Comparison of ENCODE assay signal across 19 mouse cellular contexts in the genomic region with DNA sequence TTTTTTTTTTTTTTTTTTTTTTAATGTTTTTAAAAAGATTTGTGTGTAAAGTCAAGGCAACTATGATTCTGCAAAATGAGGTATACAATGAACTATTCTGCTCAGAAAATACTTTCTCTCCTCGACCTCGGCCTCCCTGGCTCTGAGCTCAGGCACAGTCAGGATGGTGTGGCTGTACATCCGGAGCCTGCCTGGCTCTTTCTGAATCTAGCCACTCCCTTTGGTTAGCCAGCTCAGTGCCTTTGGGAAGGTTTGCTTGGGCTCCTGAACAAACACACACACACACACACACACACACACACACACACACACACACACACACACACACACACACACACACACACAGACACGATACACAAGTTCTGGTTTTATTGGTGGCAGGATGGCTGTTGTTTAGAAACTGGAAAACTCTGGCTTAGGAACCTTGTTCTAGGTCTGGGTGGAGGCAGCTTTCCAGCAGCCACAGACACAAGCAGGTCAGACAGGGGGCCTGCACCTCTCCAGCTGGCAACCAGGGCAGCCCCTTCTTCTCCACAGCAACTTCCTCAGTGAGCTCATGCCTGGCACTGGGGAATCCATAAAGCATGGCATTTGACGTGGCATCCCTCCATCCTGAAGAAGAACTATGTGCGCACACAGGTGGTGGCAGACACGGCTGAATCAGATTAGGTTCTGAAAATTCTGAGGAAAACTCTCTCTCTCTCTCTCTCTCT. TPM values are rescaled to one million over a fixed set of nuclear protein-coding genes. Genes with fewer than 3 reads are reported as not detected.
DNase-seq lines count a peak whose midpoint lies in the region; ATAC-seq and TF ChIP-seq lines count a peak whose summit lies in the region.
"Had no signal": no experiment of that assay in that cellular context is flagged by ENCODE, and none has a peak within 500 bp of the region (broad histone marks: within the 10 kb centered on the region; RNA-seq: fewer than 3 reads in every experiment).

No protein-coding gene starts in this region.

- no peak for DNase-seq in cerebellum, adult 11-12 months
- DNase-seq in lung, postnatal 10 days: peak; percentile 19
- DNase-seq in lung, adult 2 months: no peak
- DNase-seq in R1 (ENCODE audit: low read depth, low spot score): peak; percentile 70
- DNase-seq in liver, postnatal 0 days: no peak
- DNase-seq in frontal cortex, postnatal 25 days (ENCODE audit: low spot score in 2 of 2): no peak
- DNase-seq: cerebellum, postnatal 10 days; gastrocnemius, postnatal 36 days; lung, postnatal 36 days; right cerebral cortex, postnatal 25 days; thymus, postnatal 36 days had no signal

- no peak overlapping the region for H3K4me3 ChIP-seq in lung, adult 2 months (replicated peaks; ENCODE audit: extremely low read depth, low read depth, low read length)
- H3K4me3 ChIP-seq in olfactory bulb, adult 2 months (ENCODE audit: insufficient read depth, low read depth, low read length): no peak overlapping the region
- H3K4me3 ChIP-seq in liver, postnatal 0 days (ENCODE audit: low read depth, low read length): no peak overlapping the region
- H3K4me3 ChIP-seq: forebrain, embryonic 10.5 days; hindbrain, embryonic 15.5 days; neural tube, embryonic 12.5 days had no signal

- no peaks in the 10 kb centered on the region for H3K9me3 ChIP-seq in liver, postnatal 0 days (ENCODE audit: low read length)
- H3K9me3 ChIP-seq: forebrain, embryonic 10.5 days; hindbrain, embryonic 15.5 days; neural tube, embryonic 12.5 days had no signal

- no peak for TF ChIP-seq POLR2A in lung, adult 2 months (IDR thresholded peaks at IDR 0.05; ENCODE audit: borderline replicate concordance, extremely low read depth, low read depth, low read length)
- no peak for TF ChIP-seq POLR2A in olfactory bulb, adult 2 months (IDR thresholded peaks at IDR 0.05; ENCODE audit: insufficient read depth, low read depth, low read length)

- TF ChIP-seq EP300 in liver, postnatal 0 days (IDR thresholded peaks at IDR 0.05; ENCODE audit: low read depth): no peak

- H3K27ac ChIP-seq in olfactory bulb, adult 2 months (ENCODE audit: insufficient read depth, low read depth, low read length): peak overlapping the region; percentile 82
- H3K27ac ChIP-seq in liver, postnatal 0 days (ENCODE audit: low read depth): no peak overlapping the region
- H3K27ac ChIP-seq: forebrain, embryonic 10.5 days; hindbrain, embryonic 15.5 days; neural tube, embryonic 12.5 days had no signal

- no peak overlapping the region for H3K4me2 ChIP-seq in liver, postnatal 0 days (ENCODE audit: low read depth, low read length)
- H3K4me2 ChIP-seq: heart, embryonic 11.5 days; hindbrain, embryonic 15.5 days; neural tube, embryonic 12.5 days had no signal

- 64% methylated on average over 7 of the region's 7 CpGs for whole genome bisulfite sequencing in lung, adult 2 months
- WGBS in olfactory bulb, adult 2 months: 50% methylated on average over 7 of the region's 7 CpGs
- 71% methylated on average over 7 of the region's 7 CpGs for WGBS in liver, postnatal 0 days (ENCODE audit: insufficient replicate concordance)

- no peaks in the 10 kb centered on the region for H3K36me3 ChIP-seq in liver, postnatal 0 days (replicated peaks; ENCODE audit: insufficient read depth, low read length)
- H3K36me3 ChIP-seq: hindbrain, embryonic 15.5 days had no signal

- TF ChIP-seq CTCF in lung, adult 2 months (IDR thresholded peaks at IDR 0.05; ENCODE audit: insufficient read depth, low read length): no peak
- no peak for TF ChIP-seq CTCF in olfactory bulb, adult 2 months (IDR thresholded peaks at IDR 0.05; ENCODE audit: insufficient read depth, low read depth, low read length)
- TF ChIP-seq CTCF in liver, postnatal 0 days (IDR thresholded peaks at IDR 0.05; ENCODE audit: low read depth): no peak

- H3K27me3 ChIP-seq in liver, postnatal 0 days (ENCODE audit: insufficient read depth, low read length): no peaks in the 10 kb centered on the region
- H3K27me3 ChIP-seq: hindbrain, embryonic 15.5 days; neural tube, embryonic 12.5 days had no signal

- 0 out of 2 replicates have a peak, but pooled peaks have one; percentile 51 for ATAC-seq in cerebellum, adult (ENCODE audit: insufficient number of reproducible peaks, low FRiP score, low TSS enrichment)
- ATAC-seq in liver, postnatal 0 days: no peak
- ATAC-seq: activated CD4-positive, CD25-positive, alpha-beta regulatory T cell, adult 4 months; intestine, embryonic 16.5 days had no signal

- H3K4me1 ChIP-seq in lung, adult 2 months (ENCODE audit: control insufficient read depth, insufficient read depth, low read length): no peaks in the 10 kb centered on the region
- H3K4me1 ChIP-seq in olfactory bulb, adult 2 months (ENCODE audit: control insufficient read depth, insufficient read depth, low read length): peaks cover 29% of the 10 kb centered on the region
- no peaks in the 10 kb centered on the region for H3K4me1 ChIP-seq in liver, postnatal 0 days (ENCODE audit: insufficient read depth)
- H3K4me1 ChIP-seq: hindbrain, embryonic 15.5 days; neural tube, embryonic 12.5 days had no signal

- no peak overlapping the region for H3K9ac ChIP-seq in liver, postnatal 0 days (replicated peaks)
- H3K9ac ChIP-seq: hindbrain, embryonic 15.5 days; neural tube, embryonic 12.5 days had no signal

RNA-seq across cellular contexts. Expression of gene Gabarapl2, which starts 24.5 kb away (rescaled TPM):
- 26.2 and 58.2 TPM in 2 replicates for polyA plus RNA-seq in lung, adult 2 months (2012; rRNA removed)
- not detected in 2 replicates for polyA plus RNA-seq in olfactory bulb, adult 2 months (2012; ENCODE audit: insufficient read depth, insufficient read length, low replicate concordance, missing spikeins)
- 162 and 173 TPM in 2 replicates for polyA plus RNA-seq in liver, postnatal 0 days (2015; fragmentation: Nextera tagmentation; extraction: Ambion mirVana)

RNA-seq across cellular contexts. Expression of gene Adat1, which starts 27.1 kb away (rescaled TPM):
- polyA plus RNA-seq in lung, adult 2 months (2012; rRNA removed): 2.5 and 2.7 TPM in 2 replicates
- polyA plus RNA-seq in olfactory bulb, adult 2 months (2012; ENCODE audit: insufficient read depth, insufficient read length, low replicate concordance, missing spikeins): 148 TPM in 1 of 2 replicates, not detected in the other
- 1.8 and 2.1 TPM in 2 replicates for polyA plus RNA-seq in liver, postnatal 0 days (2015; fragmentation: Nextera tagmentation; extraction: Ambion mirVana)

RNA-seq across cellular contexts. Expression of gene Tmem231, which starts 31.3 kb away (rescaled TPM):
- 8.0 and 8.2 TPM in 2 replicates for polyA plus RNA-seq in lung, adult 2 months (2012; rRNA removed)
- not detected in 2 replicates for polyA plus RNA-seq in olfactory bulb, adult 2 months (2012; ENCODE audit: insufficient read depth, insufficient read length, low replicate concordance, missing spikeins)
- 0.56 and 1.0 TPM in 2 replicates for polyA plus RNA-seq in liver, postnatal 0 days (2015; fragmentation: Nextera tagmentation; extraction: Ambion mirVana)

RNA-seq across cellular contexts. Expression of gene Kars, which starts 46.1 kb away (rescaled TPM):
- polyA plus RNA-seq in lung, adult 2 months (2012; rRNA removed): 28.0 and 42.2 TPM in 2 replicates
- not detected in 2 replicates for polyA plus RNA-seq in olfactory bulb, adult 2 months (2012; ENCODE audit: insufficient read depth, insufficient read length, low replicate concordance, missing spikeins)
- 47.5 and 48.2 TPM in 2 replicates for polyA plus RNA-seq in liver, postnatal 0 days (2015; fragmentation: Nextera tagmentation; extraction: Ambion mirVana)

RNA-seq across cellular contexts. Expression of gene Terf2ip, which starts 46.2 kb away (rescaled TPM):
- 10.4 TPM in 2 replicates for polyA plus RNA-seq in lung, adult 2 months (2012; rRNA removed)
- not detected in 2 replicates for polyA plus RNA-seq in olfactory bulb, adult 2 months (2012; ENCODE audit: insufficient read depth, insufficient read length, low replicate concordance, missing spikeins)
- polyA plus RNA-seq in liver, postnatal 0 days (2015; fragmentation: Nextera tagmentation; extraction: Ambion mirVana): 5.1 and 5.4 TPM in 2 replicates

Comparison
In these comparisons a context has a peak if more than half of its experiments do, and no peak if none do; other contexts are left out.
1. DNase-seq: peak in lung, postnatal 10 days (single experiment) and R1 (single experiment); none in cerebellum, adult 11-12 months (single experiment), lung, adult 2 months (single experiment), liver, postnatal 0 days (single experiment) and frontal cortex, postnatal 25 days (0 of 2).